Mouse (Mus musculus) heart, postnatal 4 days (tissue): ENCODE results near the gene Slc8b1. TPM values are rescaled to one million over a fixed set of nuclear protein-coding genes. Genes with fewer than 3 reads are reported as not detected.
A peak's percentile ranks its signal among the peaks of the same experiment; 100 is the strongest.

Experiments
- DNase-seq: peaks from one replicate; pipeline ENCODE4 v3.0.0; 2021
- total RNA-seq, 2 experiments: library from RNA; stranded (reverse); gene quantifications; 2 replicates each; pipeline ENCODE4 v1.2.3; 2021

Slc8b1 gene
- total RNA-seq, 2 experiments from 2014 or later, result 8.7 to 9.3 TPM

DNA sequence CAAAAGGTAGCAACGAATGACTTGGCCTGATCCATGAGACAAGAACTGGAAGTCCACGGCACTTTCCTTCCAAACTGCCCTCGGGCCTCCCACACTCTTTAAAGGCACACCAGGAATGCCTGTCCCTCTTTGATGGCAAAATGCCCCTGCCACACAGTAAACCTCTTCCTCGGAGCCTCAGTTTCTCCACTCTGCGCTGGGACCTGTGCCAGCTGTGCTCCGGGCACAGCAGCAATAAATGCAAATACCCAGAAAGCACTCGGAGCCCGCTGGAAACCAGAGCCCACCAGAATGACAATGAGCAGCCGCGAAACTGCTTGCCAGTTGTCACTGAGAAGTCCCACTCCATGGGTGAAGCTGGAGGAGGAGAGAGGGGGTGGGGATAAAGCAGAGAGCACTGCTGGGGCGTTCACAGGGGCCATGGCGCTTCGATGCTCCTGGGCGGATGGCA lies 56.8 kb downstream of the Slc8b1 start:
- no peak for DNase-seq

DNA sequence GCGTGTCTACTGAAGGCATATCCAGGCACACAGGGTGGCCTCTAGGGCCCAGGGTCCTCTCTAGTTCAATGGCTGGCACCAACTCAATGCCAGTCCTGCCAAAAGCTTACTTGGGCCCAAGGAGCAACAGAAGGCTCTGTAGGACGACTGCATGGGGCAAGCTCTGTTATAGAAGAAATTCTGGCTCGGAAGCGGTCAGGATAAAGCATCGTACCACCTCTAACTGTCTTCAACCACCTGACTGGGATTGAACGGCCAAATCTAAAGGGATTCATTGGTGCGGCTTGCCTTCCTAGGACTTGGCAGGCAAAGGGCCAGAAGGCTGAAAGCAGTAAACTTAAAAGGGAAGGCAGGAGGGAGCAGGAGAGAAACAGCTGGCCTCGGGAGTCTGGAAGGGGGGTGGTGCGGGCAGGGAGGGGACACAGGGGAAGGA lies 57.4 kb downstream of the Slc8b1 start:
- DNase-seq, result no peak

DNA sequence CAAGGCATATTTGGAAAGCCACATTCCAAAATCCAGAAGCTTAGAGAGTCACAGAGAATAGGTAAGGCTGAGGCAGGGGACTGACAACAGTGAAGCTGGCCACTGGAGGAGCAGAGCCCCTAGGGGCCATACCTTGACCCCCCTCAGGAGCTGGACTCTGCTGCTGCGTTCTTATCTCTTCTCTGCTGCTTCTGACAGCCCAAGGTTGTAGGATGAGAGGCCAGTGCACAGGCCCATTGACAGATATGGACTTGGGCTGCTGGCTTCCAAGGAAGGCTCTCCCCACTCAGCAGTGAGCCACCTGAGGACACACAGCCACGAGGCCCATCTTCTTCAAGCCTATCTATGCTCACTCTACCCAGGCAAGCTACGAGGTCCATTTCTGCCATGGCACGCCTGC lies 58.0 kb downstream of the Slc8b1 start:
- no peak for DNase-seq

DNA sequence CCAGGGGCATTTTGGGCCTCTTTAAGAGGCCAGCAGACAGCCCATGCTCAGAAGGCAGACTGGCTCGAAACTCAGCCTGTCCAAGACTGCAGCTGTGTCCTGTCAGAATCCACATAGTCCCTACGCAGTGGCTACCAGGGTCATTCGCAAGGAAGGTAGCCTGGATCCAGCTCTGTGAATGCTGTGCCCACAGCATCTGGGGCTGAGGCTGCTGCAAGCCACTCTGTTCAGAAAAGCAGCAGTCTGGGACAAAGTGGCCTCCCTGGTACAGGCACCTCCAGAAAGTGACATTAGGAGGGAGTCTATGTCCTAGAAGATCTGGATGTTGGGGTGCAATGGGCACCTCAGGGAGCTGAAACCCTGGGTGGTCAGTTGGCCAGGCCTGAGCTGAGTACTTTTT lies 58.8 kb downstream of the Slc8b1 start:
- no peak for DNase-seq

DNA sequence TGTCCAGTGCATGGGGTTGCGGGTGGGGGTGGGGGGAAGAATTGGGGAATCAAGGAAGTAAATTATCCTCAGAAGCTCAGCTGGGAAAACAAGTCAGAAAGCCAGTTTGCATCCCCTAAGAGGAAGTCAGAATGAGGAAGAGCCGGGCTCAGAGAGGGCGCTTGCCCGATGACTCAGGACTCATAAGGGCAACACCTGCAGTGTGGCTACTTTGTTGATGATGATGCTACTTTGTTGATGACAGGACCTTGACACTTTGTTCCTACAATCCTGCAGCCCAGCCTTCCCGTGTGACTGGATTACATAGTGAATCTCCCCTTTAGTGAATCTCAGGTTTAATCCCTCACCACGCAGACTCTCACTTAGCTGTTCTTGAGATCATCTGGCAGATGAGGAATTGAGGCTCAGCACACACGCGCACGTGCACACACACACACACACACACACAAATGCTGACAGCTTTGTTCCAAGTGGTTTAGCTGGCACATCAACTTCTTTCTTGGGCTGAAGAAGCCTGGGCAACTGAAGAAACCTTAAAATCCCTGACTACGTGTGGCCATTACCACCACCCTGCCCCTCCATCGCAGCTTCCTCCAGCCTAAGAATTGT lies 59.4 kb downstream of the Slc8b1 start:
- no peak for DNase-seq

DNA sequence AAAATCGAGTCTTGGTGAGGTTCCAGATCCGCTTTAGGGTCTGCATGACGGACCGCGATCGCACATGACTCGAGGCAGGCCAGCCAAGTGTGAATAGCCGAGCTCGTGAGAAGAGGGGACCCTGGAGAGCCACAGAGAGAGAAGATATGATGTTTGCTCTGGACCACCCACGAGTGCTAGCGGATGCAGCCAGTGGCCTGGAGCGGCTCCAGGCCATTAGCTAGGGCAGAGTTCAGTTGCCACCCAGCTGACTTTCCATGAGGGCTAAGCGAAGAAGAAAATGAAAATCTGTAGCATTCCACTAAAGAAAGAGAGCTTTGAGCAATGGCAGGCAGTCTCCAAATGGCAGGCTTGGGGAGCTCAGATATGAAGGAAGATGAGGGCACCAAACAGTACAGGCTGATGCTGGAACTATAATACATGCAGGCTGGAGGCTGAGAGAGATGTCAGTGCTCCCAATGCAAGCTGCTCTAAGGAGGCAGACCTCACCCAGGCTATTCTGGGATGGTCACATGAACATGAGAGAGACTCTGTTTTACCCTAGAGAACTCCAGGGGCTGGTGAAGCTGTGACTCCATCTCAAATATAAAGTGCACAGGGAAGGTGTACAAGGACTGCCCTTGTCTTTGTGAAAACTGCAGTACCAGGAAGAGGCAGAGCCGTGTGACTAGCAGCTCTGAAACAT lies 60.2 kb downstream of the Slc8b1 start:
- DNase-seq, result peak; percentile 44

DNA sequence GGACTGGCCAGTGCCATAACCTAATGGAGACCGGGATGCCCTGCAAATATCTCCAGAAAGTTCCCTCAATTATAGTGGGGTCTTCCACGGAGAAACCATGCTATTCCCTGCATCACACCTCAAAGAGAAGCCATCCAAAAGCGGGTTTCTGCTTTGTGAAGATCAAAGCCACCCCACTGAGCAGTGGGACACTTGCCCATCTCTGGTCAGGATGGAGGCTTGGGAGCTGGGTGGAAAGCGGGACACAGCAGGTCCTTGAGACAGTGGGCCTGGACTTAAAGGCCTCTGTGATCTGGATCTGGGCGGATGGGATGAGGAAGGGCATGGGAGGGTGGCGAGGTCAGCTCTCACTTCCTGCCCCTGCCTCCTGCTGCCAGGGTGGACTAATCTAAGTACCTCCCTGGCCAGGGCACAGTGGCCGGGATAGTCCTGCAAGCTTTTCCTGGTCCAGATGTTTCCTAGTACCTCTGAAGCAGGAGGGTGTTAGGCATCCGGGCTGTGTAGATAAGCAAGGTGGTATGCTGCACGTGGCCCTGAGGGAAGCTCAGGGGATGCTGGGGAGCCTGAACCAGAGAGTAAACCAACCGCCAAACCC lies 63.6 kb downstream of the Slc8b1 start:
- DNase-seq, result no peak

DNA sequence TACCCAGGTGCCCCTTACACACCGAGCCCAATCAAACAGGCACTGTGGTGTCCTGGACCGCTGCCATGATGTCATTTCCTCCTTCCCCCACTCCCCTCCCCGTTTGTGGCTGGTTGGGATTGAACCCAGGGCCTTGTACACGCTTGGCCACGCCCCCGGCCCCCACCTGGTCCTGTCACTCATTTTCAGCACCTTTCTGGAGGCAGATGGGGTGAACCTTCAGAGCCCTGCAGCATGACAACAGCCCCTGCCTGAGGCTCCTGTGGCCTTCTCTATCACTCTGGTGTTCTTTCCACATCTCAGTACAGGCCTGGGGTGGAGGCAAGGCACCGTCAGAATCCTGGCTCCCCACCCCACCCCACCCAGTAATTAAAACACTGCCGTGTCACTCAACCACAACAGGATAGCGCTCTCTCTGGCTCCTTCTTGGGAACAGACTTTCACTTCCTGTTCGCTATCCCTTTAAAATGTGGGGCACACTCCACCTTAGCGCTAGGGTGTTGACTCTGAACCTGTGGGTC lies 65.9 kb downstream of the Slc8b1 start:
- DNase-seq, result no peak

DNA sequence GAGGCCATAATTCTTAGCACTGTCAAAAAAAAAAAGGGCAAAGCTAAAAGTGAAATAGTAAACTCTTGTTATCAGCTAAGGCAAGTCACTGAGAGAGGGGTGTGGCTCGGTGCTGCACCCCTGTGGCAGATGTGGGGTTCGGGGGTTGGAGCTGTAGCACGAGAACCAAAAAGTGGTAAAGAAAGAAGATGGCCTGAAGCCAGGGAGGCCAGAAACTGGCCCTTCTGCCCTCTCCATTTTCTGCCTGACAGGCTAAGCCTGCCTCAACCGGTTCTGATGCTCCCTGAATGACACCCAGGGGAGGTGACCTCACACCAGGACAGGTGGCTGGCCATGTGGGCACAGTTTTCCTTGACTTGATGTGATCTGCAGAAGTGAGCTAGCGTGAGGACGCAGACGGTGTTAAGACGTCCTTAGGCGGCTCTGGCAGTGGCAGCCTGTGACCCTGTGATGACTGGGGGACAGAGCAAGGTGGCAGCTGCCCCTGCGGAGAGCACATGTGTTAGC lies 67.0 kb downstream of the Slc8b1 start:
- DNase-seq, result no peak

DNA sequence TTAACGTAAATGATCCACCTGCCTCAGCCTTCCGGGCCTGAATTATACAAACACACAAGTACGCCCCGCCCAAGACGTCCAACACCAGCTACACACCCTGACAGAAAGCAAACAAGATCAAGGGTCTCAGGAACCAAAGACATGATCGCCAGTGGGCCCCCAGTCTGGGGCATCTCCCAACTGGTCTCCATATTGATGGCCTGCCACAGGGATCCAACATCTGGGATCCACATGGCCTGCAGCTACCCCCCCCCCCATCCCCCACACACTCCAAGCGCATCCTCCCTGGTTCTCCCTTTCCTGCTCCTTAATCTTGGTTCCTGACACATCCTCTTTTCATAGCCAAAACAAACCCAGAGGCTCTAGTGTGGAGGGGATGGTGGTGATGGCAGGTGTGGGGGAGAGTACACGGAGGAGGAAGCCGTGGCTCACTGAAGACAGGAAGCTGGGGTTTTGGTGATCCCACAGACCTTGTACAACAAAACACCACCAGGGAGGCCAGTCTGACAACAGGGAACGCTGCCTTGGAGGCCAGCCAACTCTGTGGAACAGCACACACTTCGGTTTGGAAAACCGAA lies 67.6 kb downstream of the Slc8b1 start:
- DNase-seq, result peak; percentile 76

DNA sequence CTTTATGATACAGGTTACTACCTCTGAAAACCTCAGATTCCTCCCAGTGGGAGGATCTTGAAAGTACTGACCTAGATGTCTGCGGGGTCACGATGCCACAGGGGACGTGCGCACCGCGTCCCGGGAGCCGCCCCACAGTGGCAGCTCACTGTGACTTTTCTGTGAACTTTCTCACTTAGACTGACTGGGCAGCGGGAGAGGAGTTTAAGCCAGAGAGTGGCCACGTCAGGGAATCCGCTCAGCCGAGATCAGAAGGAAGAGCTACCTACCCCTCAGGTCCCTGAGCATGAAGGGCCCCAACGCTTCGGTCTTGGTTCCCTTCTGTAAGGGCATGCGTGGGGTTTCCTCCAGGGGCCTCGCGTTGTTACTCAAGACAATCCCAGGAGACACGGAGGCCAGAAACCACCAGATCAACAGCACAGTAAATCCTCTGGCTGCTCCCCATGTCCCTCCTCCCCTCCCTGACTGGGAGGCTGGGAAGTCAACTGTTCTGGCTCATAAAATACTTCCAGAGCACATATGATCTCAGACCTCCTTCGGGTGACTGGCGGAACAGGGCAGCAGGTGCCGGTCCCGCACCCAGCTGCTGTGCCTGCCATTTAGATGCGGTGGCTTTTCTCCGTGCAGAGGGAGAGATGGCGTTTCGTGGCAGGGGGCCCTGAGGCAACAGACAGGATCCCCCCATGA lies 68.4 kb downstream of the Slc8b1 start:
- DNase-seq, result peak; percentile 64

DNA sequence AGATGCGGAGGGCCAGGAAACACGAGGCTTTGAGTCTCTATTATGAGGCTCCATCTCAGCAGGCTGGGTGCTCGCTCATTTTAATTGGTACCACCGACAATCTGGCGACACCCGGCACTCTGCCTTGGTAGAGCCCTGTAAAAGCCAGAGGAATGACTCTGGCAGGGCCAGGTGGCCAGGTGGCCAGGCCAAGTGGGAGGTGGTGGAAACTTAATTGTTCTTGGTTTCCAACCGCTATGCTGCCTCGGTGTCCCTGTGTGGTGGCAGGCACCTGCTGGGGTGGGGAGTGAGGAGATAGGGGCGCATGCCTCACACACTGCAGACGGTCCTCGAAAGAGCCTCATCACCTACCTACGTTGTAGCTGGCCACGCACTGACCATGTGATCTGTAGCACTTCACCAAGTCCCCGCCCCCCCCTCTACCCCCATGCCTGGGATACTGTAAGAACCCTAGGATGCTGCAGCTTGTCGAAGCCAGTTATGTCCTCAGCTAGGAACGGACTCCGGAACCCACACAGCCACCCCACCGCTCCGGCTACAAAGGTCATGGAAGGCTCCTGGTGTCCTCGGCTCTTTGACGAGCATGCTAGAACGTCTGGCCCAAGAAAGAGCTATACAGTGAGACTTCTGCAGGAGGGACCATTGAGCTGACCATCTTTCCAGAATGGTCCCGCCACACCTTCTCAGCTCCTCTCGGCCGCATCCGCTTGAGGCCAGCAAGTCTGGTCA lies 69.1 kb downstream of the Slc8b1 start:
- DNase-seq, result no peak

DNA sequence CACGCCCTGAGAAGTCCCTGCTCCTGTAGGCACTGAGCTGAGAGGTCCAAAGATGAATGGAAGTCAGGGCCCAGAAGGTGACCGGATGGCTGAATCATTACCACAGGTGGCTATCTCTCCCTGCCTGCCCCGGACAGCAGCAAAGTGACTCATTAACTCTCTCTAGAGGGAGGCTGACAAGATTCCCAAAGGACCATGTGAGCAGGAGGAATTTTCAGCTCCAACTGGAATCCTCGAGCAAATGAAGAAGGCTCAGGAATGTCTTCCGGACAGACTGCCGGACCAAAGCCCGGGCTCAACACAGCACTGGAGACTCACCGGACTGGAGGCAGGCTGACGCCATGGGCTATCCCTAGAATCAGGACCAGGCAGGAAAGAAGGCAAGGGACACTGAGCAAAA lies 71.0 kb downstream of the Slc8b1 start:
- DNase-seq, result no peak

DNA sequence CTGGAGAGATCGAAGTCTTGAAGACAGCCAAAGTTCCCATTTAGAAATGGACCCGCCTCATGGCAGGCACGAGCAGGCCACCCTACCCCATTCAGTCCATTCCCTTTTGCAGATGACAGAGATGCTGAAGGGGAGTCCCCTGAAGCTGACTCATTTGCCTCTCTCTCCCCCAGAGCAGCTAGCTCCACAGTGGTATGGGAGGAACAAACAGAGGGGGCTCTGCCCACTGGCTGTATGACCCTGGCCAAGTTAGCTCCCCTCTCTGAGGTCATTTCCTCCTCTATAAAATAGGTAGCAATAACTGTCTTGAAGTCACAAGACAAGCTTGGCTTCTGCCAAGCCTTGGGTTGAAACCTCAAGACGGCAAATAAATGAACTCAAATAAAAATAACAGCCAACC lies 72.5 kb downstream of the Slc8b1 start:
- no peak for DNase-seq

Other genes starting within 250 kb of the Slc8b1 start
- gene Lhx5, start 79.5 kb upstream of the Slc8b1 start, total RNA-seq, result not detected
- gene Sdsl, start 38.4 kb upstream of the Slc8b1 start, total RNA-seq, result 10 to 100 TPM; 12.2 to 12.4 TPM
- gene Sds, start 34.6 kb upstream of the Slc8b1 start, total RNA-seq, result not detected
- gene Plbd2, start 7.5 kb upstream of the Slc8b1 start, total RNA-seq, result 10 to 100 TPM; 38.0 to 38.3 TPM
- gene Tpcn1, start 77.5 kb downstream of the Slc8b1 start, total RNA-seq, result 10 to 100 TPM; 31.6 to 34.2 TPM
- not detected for gene Iqcd, start 77.8 kb downstream of the Slc8b1 start, total RNA-seq
- 10 to 100 TPM; 10.7 to 10.8 TPM for gene Rita1, start 101.4 kb downstream of the Slc8b1 start, total RNA-seq
- gene Ddx54, start 101.6 kb downstream of the Slc8b1 start, total RNA-seq, result 10 to 100 TPM; 30.8 to 32.0 TPM
- not detected for gene Cfap73, start 123.1 kb downstream of the Slc8b1 start, total RNA-seq
- under 1 TPM; 0.29 to 0.45 TPM for gene Rasal1, start 137.6 kb downstream of the Slc8b1 start, total RNA-seq
- gene Dtx1, start 200.8 kb downstream of the Slc8b1 start, total RNA-seq, result 1 to 10 TPM in 1 of 2 experiments, under 1 TPM in 1; 0.97 to 1.5 TPM
- under 1 TPM in 1 of 2 experiments, not detected in 1; 0.24 TPM for gene Oas2, start 238.7 kb downstream of the Slc8b1 start, total RNA-seq